Mouse (Mus musculus) adipocyte (in vitro differentiated cells): ENCODE results near the gene Bfar.
"Not testable (repeated sequence)": the region's sequence is repeated elsewhere in the genome, so short reads cannot be mapped to it uniquely, and the experiment has no call there.

Source experiments
- DNase-seq: peaks from one replicate; pipeline ENCODE4 v3.0.0-alpha.2; 2016; ENCODE audit warnings: low spot score

Bfar gene

GRCm38 (mm10) chr16:13671685-13672385 lies at the start of gene Bfar, which contains the start of gene 3110001I22Rik:
Bfar (plus strand) TSS chr16:13671858.
3110001I22Rik (plus strand) TSS chr16:13671929.
- DNase-seq: peak; percentile 97

- DNase-seq: peak; percentile 57
Measured at GRCm38 (mm10) chr16:13628345-13628744, 43.3 kb upstream of the Bfar start.

- not testable (repeated sequence) for DNase-seq
Measured at GRCm38 (mm10) chr16:13638198-13638597, 33.5 kb upstream of the Bfar start.

GRCm38 (mm10) chr16:13639508-13639907 lies 32.1 kb upstream of the Bfar start:
- DNase-seq: no peak

GRCm38 (mm10) chr16:13640064-13640463 lies 31.6 kb upstream of the Bfar start:
- peak; percentile 31 for DNase-seq

GRCm38 (mm10) chr16:13644474-13644873 lies 27.2 kb upstream of the Bfar start:
- no peak for DNase-seq

- DNase-seq: no peak
Measured at GRCm38 (mm10) chr16:13645930-13646329, 25.7 kb upstream of the Bfar start.

GRCm38 (mm10) chr16:13658886-13659285 lies 12.8 kb upstream of the Bfar start:
- no peak for DNase-seq

- no peak for DNase-seq
Measured at GRCm38 (mm10) chr16:13660736-13661135, 10.9 kb upstream of the Bfar start.

GRCm38 (mm10) chr16:13667878-13668343 lies 3.7 kb upstream of the Bfar start, which contains the start of gene Parn:
Parn (minus strand) TSS chr16:13668170.
- peak; percentile 92 for DNase-seq

GRCm38 (mm10) chr16:13668402-13669108 lies 3.1 kb upstream of the Bfar start:
- peak; percentile 38 for DNase-seq

- no peak for DNase-seq
Measured at GRCm38 (mm10) chr16:13669282-13669681, 2.4 kb upstream of the Bfar start.

- DNase-seq: not testable (repeated sequence)
Measured at GRCm38 (mm10) chr16:13670896-13671295, 762 bp upstream of the Bfar start.

GRCm38 (mm10) chr16:13672386-13672898 lies 784 bp downstream of the Bfar start:
- peak; percentile 90 for DNase-seq

- peak; percentile 36 for DNase-seq
Measured at GRCm38 (mm10) chr16:13673114-13673513, 1.5 kb downstream of the Bfar start.

- DNase-seq: no peak
Measured at GRCm38 (mm10) chr16:13674511-13674910, 2.9 kb downstream of the Bfar start.

- DNase-seq: peak; percentile 82
Measured at GRCm38 (mm10) chr16:13678601-13679319, 7.1 kb downstream of the Bfar start.

- no peak for DNase-seq
Measured at GRCm38 (mm10) chr16:13698998-13699397, 27.3 kb downstream of the Bfar start.

GRCm38 (mm10) chr16:13702184-13702583 lies 30.5 kb downstream of the Bfar start:
- DNase-seq: no peak

GRCm38 (mm10) chr16:13704676-13705075 lies 33.0 kb downstream of the Bfar start:
- no peak for DNase-seq

- DNase-seq: no peak
Measured at GRCm38 (mm10) chr16:13714910-13715309, 43.3 kb downstream of the Bfar start.
